Mouse (Mus musculus): ENCODE results near the gene Gm2897. TPM values are rescaled to one million over a fixed set of nuclear protein-coding genes. Genes with fewer than 3 reads are reported as not detected.
"Not testable (repeated sequence)": the region's sequence is repeated elsewhere in the genome, so short reads cannot be mapped to it uniquely, and the experiment has no call there.

Gene Gm2897
- total RNA-seq (2021), result not detected

- DNase-seq (ENCODE audit: low spot score); intact Hi-C loops (cut with DNase I): not testable (repeated sequence)
Observed at GRCm38 (mm10) chr14:3048727-3049512, at the start of gene Gm2897. Gene Gm2897, plus strand, starts transcription at chr14:3049285.

DNA sequence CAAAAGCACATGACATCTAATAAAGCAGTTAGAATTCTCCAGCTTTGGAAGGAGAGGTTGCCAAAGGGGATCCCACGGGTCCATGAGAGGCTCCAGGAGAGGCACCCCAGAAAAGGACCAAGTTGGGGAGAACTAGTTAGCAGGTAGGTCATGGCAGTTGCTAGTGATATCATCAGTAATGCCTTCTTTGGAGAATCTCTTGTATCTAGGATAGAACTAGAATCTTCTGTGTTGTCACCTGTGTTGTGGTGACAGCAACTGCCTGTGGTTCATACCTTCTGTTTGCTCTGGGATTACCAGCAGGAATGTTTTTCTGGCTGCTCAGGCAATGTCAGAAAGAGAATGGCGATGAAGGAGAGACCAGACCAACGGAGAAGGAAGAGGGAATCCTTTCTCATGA is 19.4 kb upstream of the Gm2897 start, which contains the start of gene Gm2888:
Gene Gm2888, plus strand, starts transcription at position 301 of the 400 bp plus-strand sequence.
- intact Hi-C loops (cut with DNase I); DNase-seq (ENCODE audit: low spot score): not testable (repeated sequence)

- DNase-seq (ENCODE audit: low spot score); intact Hi-C loops (cut with DNase I): not testable (repeated sequence)
Observed at GRCm38 (mm10) chr14:3049513-3049800, 372 bp downstream of the Gm2897 start.

- intact Hi-C loops (cut with DNase I); DNase-seq (ENCODE audit: low spot score): not testable (repeated sequence)
Observed at GRCm38 (mm10) chr14:3050087-3050486, 1.0 kb downstream of the Gm2897 start.

DNA sequence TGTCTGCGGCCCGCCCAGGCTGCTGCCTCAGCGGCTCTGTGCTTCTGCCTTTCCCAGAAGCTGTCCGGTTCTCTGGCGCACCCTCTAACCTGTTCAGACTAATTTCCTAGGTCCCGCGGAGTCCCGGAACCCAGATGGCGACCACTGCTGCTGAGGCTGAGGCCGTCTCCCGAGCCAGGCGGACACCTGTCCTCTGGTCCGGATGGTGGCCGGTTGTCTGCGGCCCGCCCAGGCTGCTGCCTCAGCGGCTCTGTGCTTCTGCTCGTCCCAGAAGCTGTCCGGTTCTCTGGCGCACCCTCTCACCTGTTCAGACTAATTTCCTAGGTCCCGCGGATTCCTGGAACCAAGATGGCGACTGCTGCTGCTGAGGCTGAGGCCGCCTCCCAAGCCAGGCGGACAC is 67.0 kb downstream of the Gm2897 start:
- intact Hi-C loops (cut with DNase I), result not testable (repeated sequence)
- peak; percentile 29 for DNase-seq (ENCODE audit: low spot score)

Other genes with a start within 250 kb of the Gm2897 start
- gene Gm2888, start 19.3 kb upstream of the Gm2897 start, total RNA-seq (2021), result not detected
- gene Gm10340, start 84.7 kb downstream of the Gm2897 start, total RNA-seq (2021), result under 1 TPM in 1 of 2 experiments, not detected in 1; 0.48 TPM
- not detected for gene Gm5795, start 139.0 kb downstream of the Gm2897 start, total RNA-seq (2021)
- 1 to 10 TPM; 2.0 TPM for gene D830030K20Rik, start 159.2 kb downstream of the Gm2897 start, total RNA-seq (2021)